Mouse (Mus musculus) embryonic fibroblast, embryonic 13.5 days (primary cell): ENCODE measurements around the gene Rcor1. TPM values are rescaled to one million over a fixed set of nuclear protein-coding genes. Genes with fewer than 3 reads are reported as not detected.

ENCODE experiments used
- H3K27ac ChIP-seq: 2 replicates; pipeline ENCODE4 v1.5.1; 2012; ENCODE audit warnings: low read length, control low read depth, inconsistent platforms; ENCODE audit not compliant: insufficient read depth
- H3K4me1 ChIP-seq: 2 replicates; pipeline ENCODE4 v1.6.1; 2011; ENCODE audit warnings: low read length; ENCODE audit not compliant: control insufficient read depth, insufficient read depth
- H3K4me3 ChIP-seq: 2 replicates; pipeline ENCODE4 v1.5.1; 2011; ENCODE audit warnings: mild to moderate bottlenecking, control low read depth, low read length; ENCODE audit not compliant: insufficient read depth
- CTCF ChIP-seq: IDR thresholded peaks from 2 replicates; pipeline ENCODE4 v1.5.1; 2011; ENCODE audit warnings: mild to moderate bottlenecking, control low read depth, low read length, moderate library complexity, borderline replicate concordance; ENCODE audit not compliant: insufficient read depth
- POLR2A ChIP-seq: IDR thresholded peaks from 2 replicates; pipeline ENCODE4 v1.6.1; 2011; ENCODE audit warnings: low read depth, mild to moderate bottlenecking, control low read depth, low read length, moderate library complexity
- polyA plus RNA-seq: library from polyadenylated mRNA; stranded (reverse); fragments of >200 nt; gene quantifications from 2 replicates; pipeline ENCODE4 v1.2.4, GENCODE M21; 2011; ENCODE audit warnings: low read depth; ENCODE audit not compliant: missing spikeins, insufficient read length

Rcor1 gene
- polyA plus RNA-seq, 1 experiment, result 49.2 TPM

- H3K27ac ChIP-seq, result no peak overlapping the region
- H3K4me3 ChIP-seq, result no peak overlapping the region
- no peaks in the 10 kb centered on the region for H3K4me1 ChIP-seq
- no peak for TF ChIP-seq POLR2A
- TF ChIP-seq CTCF, result no peak
These were observed 18.0 kb upstream of the Rcor1 start for GRCm38 (mm10) chr12:111021138-111021537.

GRCm38 (mm10) chr12:111021577-111021976, 17.6 kb upstream of the Rcor1 start:
- TF ChIP-seq CTCF (no peak), POLR2A (no peak)
- H3K27ac ChIP-seq, result no peak overlapping the region
- no peaks in the 10 kb centered on the region; the same call in 1 of the 2 replicates for H3K4me1 ChIP-seq
- no peak overlapping the region for H3K4me3 ChIP-seq

GRCm38 (mm10) chr12:111028176-111029167, 10.7 kb upstream of the Rcor1 start:
- no peak for TF ChIP-seq POLR2A
- no peak for TF ChIP-seq CTCF
- Histone ChIP-seq H3K4me1 (no peaks in the 10 kb centered on the region; the same call in 1 of the 2 replicates), H3K4me3 (no peak overlapping the region), H3K27ac (no peak overlapping the region)

- Histone ChIP-seq H3K4me3 (no peak overlapping the region), H3K27ac (no peak overlapping the region), H3K4me1 (no peaks in the 10 kb centered on the region; the same call in 1 of the 2 replicates)
- no peak for TF ChIP-seq POLR2A
- no peak for TF ChIP-seq CTCF
These were observed 9.8 kb upstream of the Rcor1 start for GRCm38 (mm10) chr12:111029291-111029890.

- no peak overlapping the region for H3K27ac ChIP-seq
- H3K4me3 ChIP-seq, result no peak overlapping the region
- TF ChIP-seq POLR2A (no peak), CTCF (no peak)
- no peaks in the 10 kb centered on the region for H3K4me1 ChIP-seq
These were observed 6.3 kb upstream of the Rcor1 start for GRCm38 (mm10) chr12:111032839-111033238.

- Histone ChIP-seq H3K27ac (no peak overlapping the region), H3K4me3 (no peak overlapping the region), H3K4me1 (no peaks in the 10 kb centered on the region)
- no peak for TF ChIP-seq POLR2A
- no peak for TF ChIP-seq CTCF
These were observed 3.8 kb upstream of the Rcor1 start for GRCm38 (mm10) chr12:111035182-111035824.

- TF ChIP-seq CTCF (no peak), POLR2A (no peak)
- Histone ChIP-seq H3K4me3 (no peak overlapping the region), H3K27ac (no peak overlapping the region), H3K4me1 (no peaks in the 10 kb centered on the region)
These were observed 2.9 kb upstream of the Rcor1 start for GRCm38 (mm10) chr12:111036198-111036775.

GRCm38 (mm10) chr12:111037241-111038180, 1.6 kb upstream of the Rcor1 start:
- Histone ChIP-seq H3K4me3 (no peak overlapping the region), H3K4me1 (no peaks in the 10 kb centered on the region), H3K27ac (no peak overlapping the region)
- TF ChIP-seq CTCF, result no peak
- TF ChIP-seq POLR2A, result no peak

- no peaks in the 10 kb centered on the region for H3K4me1 ChIP-seq
- H3K4me3 ChIP-seq, result peak overlapping the region; percentile 69
- TF ChIP-seq POLR2A (peak; percentile 78), CTCF (no peak)
- peak overlapping the region; percentile 85 for H3K27ac ChIP-seq
These were observed 748 bp upstream of the Rcor1 start for GRCm38 (mm10) chr12:111038231-111038975.
